Mouse (Mus musculus): ENCODE measurements around the gene Mthfd1l. TPM values are rescaled to one million over a fixed set of nuclear protein-coding genes. Genes with fewer than 3 reads are reported as not detected.

The Mthfd1l gene
- total RNA-seq, 2 experiments from 2014 or later: 2.4 to 3.7 TPM

DNA sequence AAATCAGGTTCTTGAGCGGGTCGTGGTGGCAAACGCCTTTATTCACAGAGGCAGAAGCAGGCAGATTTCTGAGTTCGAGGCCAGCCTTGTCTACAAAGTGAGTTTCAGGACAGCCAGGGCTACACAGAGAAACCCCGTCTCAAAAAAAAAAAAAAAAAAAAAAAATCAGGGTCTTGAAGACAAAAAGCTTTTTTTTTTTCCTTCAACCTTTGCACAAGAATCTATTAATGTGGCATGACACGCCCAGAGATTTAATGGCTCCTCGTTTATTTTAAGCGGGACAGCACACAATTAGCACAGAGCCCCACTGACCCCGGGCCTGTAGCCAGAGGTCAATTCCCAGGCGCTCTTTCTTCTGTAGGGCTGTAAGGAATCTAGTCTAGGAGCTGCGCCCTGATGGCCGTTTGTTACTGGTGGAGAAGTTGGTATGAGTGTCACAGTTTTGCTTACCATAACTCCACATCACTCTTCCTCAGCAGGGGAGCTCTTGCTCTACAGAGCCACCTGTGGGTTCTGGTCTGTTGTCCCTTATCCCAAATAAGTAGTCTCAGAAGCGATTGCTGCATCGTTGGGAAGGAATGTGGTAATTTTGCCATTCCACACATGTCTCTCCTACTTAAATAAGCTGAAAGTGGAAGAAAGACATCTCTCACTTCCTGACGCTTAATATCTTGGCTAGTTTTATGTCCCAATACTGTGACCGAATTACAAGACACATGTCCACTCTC, 172.3 kb downstream of the Mthfd1l start:
- DNase-seq (ENCODE audit: low spot score in 2 of 2): no peak

- DNase-seq (ENCODE audit: low spot score in 2 of 2): no peak
Observed at GRCm38 (mm10) chr10:4146947-4147346, 174.0 kb downstream of the Mthfd1l start.

GRCm38 (mm10) chr10:4151159-4151558, 178.2 kb downstream of the Mthfd1l start:
- DNase-seq (ENCODE audit: low spot score in 2 of 2): no peak

DNA sequence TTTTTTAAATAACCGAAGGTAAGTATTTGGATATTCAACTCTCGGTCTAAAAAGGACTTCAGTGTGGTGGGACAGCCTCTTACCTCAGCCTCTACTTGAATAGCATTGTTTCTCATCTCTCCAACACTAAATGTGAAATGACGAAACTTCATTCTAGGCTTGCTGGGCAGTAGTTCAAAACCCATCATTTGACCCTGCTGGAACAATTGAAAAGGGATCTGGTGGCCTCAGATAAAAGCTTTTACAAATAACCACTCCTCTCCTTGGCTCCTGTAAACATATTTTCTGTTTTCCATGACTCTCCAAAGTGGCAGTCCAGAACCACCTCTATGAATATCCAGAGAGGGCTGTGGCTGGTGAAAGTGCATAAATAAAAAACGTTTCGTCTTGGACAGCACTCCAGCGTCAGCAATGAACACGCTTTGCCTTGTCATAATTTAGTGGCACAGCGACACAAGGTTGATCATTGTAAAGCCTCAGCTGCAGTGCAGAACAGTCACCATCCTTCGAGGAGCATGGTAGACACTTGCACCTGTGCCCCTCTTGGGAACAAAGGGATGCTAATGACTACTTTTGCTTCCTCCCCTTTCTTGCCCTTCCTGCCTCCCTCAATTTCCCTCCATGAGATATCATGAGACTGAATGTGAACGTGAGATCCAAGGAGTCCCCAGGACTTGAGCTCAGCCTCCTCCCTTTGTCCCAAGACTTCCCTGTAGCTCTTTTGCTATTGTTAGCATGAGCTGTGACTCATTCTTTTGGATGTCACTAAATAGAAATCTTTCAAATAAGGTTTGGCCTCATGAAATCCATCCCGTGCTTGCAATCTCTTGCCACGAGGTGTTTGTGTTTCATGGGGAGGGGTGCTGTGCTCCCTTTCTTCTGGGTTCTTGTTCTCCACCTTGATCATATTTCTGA, 179.2 kb downstream of the Mthfd1l start:
- DNase-seq (ENCODE audit: low spot score in 2 of 2): no peak

GRCm38 (mm10) chr10:4153031-4153430, 180.1 kb downstream of the Mthfd1l start:
- no peak for DNase-seq (ENCODE audit: low spot score in 2 of 2)

GRCm38 (mm10) chr10:4154035-4154434, 181.1 kb downstream of the Mthfd1l start:
- no peak for DNase-seq (ENCODE audit: low spot score in 2 of 2)

- DNase-seq (ENCODE audit: low spot score in 2 of 2): no peak
Observed at GRCm38 (mm10) chr10:4155521-4155920, 182.6 kb downstream of the Mthfd1l start.

DNA sequence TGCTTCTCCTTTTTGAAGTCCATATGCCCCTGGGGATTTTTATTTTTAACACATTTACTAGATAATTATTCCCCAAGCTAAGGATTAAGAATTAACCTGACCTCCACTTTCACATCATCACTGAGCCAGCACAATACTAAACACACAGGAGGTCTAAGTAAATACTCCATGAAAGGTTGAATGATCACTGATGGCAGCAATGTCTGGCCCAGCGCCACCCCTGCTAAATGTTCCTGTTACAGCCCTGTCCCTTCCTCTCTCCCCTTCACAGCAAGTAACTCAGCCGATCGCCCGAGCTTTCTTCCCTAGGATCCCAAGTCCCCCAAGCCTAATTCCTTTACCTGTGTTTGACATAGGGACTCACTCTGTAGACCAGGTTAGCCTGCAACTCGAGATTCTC, 185.6 kb downstream of the Mthfd1l start:
- no peak for DNase-seq (ENCODE audit: low spot score in 2 of 2)

GRCm38 (mm10) chr10:4159541-4160090, 186.7 kb downstream of the Mthfd1l start:
- DNase-seq (ENCODE audit: low spot score in 2 of 2): no peak

GRCm38 (mm10) chr10:4160242-4160785, 187.4 kb downstream of the Mthfd1l start:
- no peak for DNase-seq (ENCODE audit: low spot score in 2 of 2)

DNA sequence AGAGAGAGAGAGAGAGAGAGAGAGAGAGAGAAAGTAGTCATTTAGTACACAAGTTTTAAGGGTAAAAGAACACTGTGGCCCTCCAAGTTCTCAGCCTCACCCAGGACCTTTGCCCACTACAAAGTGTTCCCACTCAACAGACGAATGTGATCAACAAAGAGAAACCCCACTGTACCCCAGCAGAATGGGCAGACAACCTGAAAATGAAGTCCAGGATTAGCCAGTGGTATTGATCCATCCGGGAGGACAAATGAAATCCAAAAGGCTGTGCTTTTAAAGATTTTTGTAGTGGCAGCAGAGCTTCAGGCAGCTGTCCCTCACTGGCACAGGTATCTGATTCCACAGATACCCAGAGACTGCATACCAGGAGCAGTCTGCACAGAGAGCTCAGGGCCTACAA, 189.1 kb downstream of the Mthfd1l start:
- DNase-seq (ENCODE audit: low spot score in 2 of 2): no peak

GRCm38 (mm10) chr10:4162976-4163375, 190.1 kb downstream of the Mthfd1l start:
- no peak for DNase-seq (ENCODE audit: low spot score in 2 of 2)

DNA sequence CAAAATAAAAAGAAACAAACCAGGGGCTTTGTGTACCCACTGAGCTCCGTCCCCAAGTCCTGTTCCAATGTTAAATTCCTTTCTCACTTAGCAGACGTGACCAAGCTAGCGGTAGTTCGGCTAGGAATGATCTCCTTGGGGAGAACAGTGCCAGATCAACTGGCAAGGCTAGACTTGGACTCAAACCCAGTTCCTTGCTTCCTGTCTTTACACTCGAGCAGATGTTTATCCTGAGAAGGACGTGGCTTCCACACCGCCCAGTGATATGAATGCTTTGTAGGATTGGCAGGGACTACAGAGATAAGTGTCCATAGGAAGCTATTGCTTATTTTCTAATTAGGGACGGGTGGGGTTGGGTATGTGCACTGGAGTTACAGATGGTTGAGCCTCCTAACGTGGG, 191.8 kb downstream of the Mthfd1l start:
- no peak for DNase-seq (ENCODE audit: low spot score in 2 of 2)

DNA sequence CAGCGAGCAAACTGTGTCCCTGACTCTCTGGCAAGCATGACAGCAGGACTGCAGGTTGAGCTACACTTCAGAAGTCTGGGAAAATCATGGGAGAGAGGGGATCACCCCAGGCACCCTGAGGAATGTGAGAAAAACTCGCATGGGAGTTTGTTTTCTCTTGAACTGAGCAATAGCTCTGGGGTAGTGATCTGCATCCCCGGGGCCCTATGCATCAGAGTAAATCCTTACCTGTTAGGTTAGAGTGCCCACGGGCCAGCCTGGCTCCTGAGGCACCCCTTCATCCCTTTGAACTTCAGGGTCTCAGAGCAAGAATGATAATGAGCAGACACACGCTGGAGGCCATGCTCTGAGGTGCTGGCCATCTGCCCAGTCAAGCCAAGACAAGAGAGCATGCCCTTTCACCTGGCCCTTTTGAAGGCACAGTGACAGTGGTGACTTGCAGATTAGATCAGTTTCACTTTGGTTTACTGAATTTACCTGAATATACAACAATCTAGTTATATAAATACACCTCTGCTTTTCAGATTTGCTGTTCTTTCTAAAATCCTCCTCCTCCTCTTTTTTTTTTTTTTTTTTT, 195.4 kb downstream of the Mthfd1l start:
- no peak for DNase-seq (ENCODE audit: low spot score in 2 of 2)

DNA sequence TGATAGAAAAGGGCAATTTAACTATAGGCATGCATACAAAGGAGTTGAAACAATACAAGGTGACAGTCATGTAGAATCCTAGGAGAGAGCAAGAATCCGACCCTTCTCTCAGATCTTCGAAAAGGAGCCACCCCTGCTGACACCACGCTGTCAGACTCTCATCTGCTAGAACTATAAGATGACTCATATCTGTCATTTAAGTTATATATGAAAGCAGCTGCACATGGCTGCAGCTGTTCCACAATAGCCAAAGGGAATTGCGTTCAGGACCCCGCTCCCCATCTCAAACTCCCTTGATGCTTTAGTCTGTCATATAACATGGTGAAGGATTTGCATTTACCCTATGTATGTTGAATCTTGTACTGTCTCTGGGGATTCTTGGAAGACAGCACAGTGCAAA, 201.3 kb downstream of the Mthfd1l start:
- DNase-seq (ENCODE audit: low spot score in 2 of 2): no peak

DNA sequence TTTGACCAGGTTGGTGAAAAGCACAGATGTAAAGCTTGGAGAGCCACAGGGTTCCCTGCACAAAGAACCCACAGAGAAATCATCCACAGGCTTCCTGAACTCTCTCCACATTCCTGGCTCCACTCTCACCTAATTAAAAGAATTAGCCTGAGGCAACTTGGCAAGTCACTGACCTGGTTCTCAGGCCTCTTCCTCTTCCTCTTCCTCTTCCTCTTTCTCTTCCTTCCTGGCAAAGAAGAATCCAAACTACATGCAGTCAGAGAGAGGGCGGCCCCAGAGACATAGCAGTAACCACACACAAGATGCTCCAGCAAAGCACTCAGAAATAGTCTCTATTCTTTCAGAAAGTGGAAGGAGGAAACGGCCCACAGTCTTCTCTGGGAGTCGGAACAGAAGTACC, 201.8 kb downstream of the Mthfd1l start:
- no peak for DNase-seq (ENCODE audit: low spot score in 2 of 2)

- DNase-seq (ENCODE audit: low spot score in 2 of 2): no peak
Observed at GRCm38 (mm10) chr10:4177285-4177684, 204.4 kb downstream of the Mthfd1l start.

DNA sequence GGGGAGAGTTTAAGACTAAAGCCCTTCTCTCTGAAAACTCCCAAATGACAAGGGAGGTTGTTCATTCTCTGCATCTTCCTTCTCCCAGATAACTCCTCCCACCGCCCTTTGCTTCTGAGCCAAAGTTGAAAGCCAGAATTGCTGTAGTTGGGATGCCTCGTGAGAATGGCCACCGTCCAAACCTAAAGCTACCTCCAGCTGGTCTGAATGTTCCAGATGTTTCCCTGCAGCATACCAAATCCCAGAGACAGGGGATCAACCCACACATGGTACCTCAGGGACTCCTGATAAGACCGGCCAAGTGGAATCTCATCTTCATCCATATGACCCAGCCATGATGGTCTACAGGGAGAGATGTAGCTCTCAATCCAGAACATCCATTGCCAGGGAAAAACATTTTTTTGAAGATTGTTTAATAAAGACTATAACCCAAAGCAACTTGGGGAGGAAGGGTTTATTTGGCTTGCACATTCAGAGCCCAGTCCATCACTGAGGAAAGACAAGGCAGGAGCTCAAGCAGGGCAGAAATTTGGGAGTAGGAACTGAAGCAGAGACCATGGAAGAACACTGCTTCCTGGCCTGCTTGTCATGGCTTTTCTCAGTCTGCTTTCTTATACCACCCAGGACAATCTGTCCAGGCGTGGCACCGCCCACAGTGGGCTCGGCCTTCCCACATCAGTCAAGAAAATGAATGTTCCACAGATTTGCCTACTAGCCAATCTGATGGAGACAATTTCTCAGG, 206.3 kb downstream of the Mthfd1l start:
- DNase-seq (ENCODE audit: low spot score in 2 of 2): no peak

- no peak for DNase-seq (ENCODE audit: low spot score in 2 of 2)
Observed at GRCm38 (mm10) chr10:4181953-4182352, 209.0 kb downstream of the Mthfd1l start.

DNA sequence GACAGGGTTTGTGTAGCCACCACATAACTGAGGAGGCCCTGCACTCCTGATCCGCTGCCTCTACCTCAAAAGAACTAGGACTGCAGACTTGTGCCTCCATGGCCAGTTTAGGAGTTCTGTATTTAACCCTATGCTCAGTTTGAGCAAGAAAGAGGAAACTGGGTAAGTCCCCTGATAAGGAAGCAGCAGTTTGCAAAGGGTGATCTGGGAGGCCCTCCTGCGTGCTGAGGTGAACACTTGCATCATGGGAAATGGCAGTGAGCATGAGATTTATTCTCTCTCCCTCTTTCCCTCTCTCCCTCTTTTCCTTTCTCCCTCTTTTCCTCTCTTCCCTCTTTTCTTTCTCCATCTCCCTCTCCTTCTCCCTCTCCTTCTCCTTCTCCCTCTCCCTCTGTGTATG, 209.5 kb downstream of the Mthfd1l start:
- no peak for DNase-seq (ENCODE audit: low spot score in 2 of 2)
